Mouse (Mus musculus): ENCODE results near the gene Gsg1l. TPM values are rescaled to one million over a fixed set of nuclear protein-coding genes. Genes with fewer than 3 reads are reported as not detected.

Gene Gsg1l
- total RNA-seq, 2 experiments from 2014 or later, result 0.34 to 0.47 TPM

DNA sequence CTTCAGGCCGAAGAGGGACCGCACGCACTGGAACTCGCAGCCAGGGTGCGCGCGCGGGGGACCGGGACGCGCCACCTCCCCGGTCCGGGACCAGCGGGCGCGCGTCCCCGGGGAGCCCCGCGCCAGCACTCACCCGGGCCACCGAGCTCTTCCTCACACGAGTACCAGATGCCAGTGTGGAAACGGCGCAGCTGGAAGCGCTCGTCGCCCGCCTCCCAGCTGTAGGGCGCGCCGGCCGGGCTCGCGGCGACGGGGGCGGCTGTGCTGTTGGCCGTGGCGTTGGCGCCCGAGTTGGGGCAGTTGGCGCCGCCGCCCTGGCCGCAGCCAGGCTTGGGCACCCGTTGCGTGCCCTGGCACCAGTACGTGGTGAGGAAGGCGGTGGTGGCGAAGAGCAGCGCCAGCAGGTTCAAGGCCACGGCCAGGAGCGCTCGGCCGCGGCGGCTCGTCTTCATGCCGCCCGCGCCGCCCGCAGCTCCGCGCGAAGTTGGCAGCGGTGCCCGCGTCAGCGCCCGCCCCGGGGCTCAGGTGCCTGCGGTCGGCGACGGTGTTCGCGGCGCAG lies 405 bp downstream of the Gsg1l start:
- DNase-seq (ENCODE audit: low spot score in 2 of 2), result peak in 1 of 2 experiments; percentile 23

DNA sequence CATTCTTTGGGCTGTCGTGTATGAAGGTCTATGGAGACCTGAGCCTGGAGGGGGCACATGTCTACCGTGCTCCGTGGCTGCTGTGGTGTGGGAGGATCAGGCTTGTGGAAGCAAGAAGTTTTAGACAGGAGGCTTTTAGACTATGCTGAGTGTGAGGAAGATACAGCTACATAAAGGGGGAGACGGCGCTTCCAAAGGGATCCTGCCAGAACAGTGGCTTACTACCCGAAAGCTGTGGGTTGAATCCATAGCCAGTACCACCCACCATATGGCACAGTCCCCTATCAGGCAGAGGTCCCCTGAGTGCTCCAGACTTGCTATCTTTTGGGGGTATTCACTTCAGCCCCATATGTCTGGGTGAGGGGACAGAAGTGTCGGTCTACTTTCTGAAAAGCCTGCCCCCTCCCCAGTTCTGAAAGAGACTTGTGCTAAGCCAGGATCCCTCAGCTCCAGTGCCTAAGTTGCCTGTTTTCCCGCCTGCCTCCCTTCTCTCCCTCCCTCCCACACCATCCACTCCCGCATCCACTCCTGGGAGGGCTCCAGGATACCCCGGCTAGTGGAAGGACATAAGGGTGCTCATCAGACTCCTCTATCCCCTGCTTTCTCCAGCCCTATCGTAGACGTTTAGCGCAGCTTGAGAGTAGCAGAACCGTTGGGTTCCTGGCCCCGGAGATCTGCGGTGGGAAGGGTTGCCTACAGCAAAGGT lies 1.1 kb downstream of the Gsg1l start:
- no peak for DNase-seq (ENCODE audit: low spot score in 2 of 2)

- DNase-seq (ENCODE audit: low spot score in 2 of 2), result no peak
Measured at GRCm38 (mm10) chr7:126076935-126077334, 5.3 kb downstream of the Gsg1l start.

DNA sequence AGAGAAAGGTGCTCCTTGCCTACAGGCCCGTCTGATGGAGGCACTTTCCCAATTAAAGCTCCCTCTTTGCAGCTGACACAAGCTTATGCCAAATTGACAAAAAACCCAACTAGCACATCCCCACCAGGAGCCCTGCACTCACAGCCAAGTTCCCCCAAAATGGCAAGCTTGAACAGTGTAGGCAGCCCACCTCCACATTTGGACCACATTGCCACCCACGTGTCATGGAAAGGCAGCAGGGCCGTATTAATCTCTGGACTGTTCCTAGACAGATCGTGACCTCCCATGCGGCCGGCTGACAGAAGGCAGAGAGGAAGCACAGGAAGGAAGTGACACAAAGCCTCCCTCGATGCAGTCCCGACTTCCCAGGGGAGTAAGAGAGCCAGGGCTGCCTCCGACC lies 7.2 kb downstream of the Gsg1l start:
- DNase-seq (ENCODE audit: low spot score in 2 of 2), result no peak

DNA sequence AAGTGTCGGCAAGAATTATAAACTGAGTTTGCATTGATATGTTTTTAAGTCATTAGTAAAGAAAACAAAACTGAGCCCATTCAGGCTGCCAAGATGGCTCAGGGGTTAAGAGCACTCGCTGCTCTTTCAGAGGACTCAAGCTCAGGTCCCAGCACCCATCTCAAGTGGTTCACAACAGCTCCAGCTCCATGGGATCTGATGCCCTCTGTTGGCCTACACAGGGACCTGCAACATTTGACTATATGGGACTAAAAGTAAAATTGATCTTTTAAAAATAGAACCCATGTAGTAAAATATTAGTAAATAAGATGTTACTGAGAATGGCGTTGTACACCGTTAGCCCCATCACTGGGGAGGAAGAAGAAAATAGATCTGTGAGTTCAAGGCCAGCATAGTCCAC lies 11.9 kb downstream of the Gsg1l start:
- DNase-seq (ENCODE audit: low spot score in 2 of 2), result no peak

GRCm38 (mm10) chr7:126066777-126067176 lies 15.4 kb downstream of the Gsg1l start:
- peak in 1 of 2 experiments; percentile 44 for DNase-seq (ENCODE audit: low spot score in 2 of 2)

GRCm38 (mm10) chr7:126065243-126065876 lies 16.9 kb downstream of the Gsg1l start:
- no peak for DNase-seq (ENCODE audit: low spot score in 2 of 2)

- DNase-seq (ENCODE audit: low spot score in 2 of 2), result no peak
Measured at GRCm38 (mm10) chr7:126062228-126062627, 20.0 kb downstream of the Gsg1l start.

DNA sequence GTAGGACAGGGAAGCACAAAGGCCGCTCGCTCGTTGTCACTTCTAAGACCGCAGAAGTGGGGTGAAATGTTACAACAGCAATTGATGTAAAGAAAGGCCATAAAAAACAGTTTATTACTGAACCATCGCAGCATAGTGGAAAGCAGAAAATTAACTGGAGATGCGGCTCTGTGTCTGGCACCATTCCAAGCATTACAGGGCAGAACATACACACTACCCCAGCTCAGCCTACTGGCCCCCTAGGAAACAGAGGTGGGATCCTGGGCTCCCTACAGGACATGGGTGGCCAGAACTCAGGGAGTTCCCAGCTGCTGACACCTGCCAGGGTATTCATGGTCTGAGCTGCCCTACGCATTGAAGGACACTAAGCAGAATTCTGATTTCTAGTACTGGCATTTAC lies 23.3 kb downstream of the Gsg1l start:
- DNase-seq (ENCODE audit: low spot score in 2 of 2), result no peak

GRCm38 (mm10) chr7:126057332-126057914 lies 24.8 kb downstream of the Gsg1l start:
- no peak for DNase-seq (ENCODE audit: low spot score in 2 of 2)

GRCm38 (mm10) chr7:126054574-126054973 lies 27.6 kb downstream of the Gsg1l start:
- DNase-seq (ENCODE audit: low spot score in 2 of 2), result no peak

- no peak for DNase-seq (ENCODE audit: low spot score in 2 of 2)
Measured at GRCm38 (mm10) chr7:126053618-126054017, 28.6 kb downstream of the Gsg1l start.

- no peak for DNase-seq (ENCODE audit: low spot score in 2 of 2)
Measured at GRCm38 (mm10) chr7:126051910-126052309, 30.3 kb downstream of the Gsg1l start.

DNA sequence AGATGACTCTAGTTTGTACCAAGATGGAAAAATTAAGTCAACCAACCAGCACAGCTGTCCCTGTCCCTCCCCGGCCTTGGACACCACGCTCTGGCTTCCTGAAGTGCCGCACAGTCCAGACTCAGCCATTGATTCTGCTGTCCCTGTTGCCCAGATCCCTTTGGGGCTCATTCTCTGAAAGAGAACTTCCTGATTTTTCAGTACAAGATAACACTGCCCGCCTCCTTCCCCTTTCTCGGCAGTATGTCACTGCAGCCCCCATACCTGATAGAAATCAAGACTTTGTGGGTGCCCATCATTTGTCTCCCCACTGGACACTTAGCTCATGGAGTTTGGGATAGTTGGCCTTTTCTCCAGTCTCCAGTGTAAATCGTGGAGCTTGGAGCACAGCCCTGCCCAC lies 37.1 kb downstream of the Gsg1l start:
- no peak for DNase-seq (ENCODE audit: low spot score in 2 of 2)

DNA sequence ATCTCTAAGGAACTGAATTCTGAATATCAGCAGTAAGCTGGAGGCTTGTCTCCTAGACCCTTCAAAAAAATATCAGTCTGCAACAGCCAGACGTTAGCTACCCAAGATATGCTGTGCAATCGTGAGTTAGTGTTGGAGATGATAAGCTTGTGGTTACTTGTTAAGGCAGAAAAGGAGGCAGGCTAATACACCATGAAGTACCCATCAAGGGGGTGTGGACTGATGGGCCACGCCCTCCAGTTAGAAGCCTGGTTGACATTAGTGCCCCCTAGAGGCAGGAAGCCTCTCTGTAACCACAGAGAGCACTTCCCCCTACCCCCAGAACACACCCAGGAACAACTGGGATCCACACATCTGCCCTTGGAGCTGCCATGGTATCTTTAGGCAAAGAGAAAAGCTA lies 39.9 kb downstream of the Gsg1l start:
- no peak for DNase-seq (ENCODE audit: low spot score in 2 of 2)

- DNase-seq (ENCODE audit: low spot score in 2 of 2), result peak; percentile 33 to 64
Measured at GRCm38 (mm10) chr7:126040794-126041526, 41.3 kb downstream of the Gsg1l start.

GRCm38 (mm10) chr7:126039847-126040246 lies 42.4 kb downstream of the Gsg1l start:
- DNase-seq (ENCODE audit: low spot score in 2 of 2), result no peak

DNA sequence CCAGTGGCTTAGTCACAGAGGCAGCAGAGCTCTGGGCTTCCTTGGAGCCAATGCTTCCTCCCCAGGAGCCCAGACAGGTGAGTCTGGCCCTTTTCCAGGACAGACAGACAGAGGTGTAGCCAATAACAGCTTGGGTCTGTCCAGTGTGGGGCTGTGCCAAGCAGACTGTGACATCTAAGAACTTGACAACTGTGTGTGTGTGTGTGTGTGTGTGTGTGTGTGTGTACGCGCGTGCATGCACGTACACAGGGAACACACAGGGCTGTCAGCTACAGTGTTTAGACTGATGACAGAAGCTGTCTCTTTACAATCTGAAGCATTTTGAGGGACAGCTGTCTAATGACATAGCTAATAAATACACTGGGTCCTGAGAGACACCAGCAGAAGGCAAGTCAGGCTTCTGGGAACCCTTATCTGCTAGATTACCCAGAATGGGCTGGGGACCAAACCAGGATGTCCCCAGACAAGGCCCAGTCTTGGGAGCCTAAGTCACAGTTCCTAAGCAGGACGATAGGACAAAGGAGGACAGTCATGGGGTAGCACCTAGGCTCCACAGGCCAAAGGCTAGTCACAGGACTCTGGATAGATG lies 42.9 kb downstream of the Gsg1l start:
- no peak for DNase-seq (ENCODE audit: low spot score in 2 of 2)

DNA sequence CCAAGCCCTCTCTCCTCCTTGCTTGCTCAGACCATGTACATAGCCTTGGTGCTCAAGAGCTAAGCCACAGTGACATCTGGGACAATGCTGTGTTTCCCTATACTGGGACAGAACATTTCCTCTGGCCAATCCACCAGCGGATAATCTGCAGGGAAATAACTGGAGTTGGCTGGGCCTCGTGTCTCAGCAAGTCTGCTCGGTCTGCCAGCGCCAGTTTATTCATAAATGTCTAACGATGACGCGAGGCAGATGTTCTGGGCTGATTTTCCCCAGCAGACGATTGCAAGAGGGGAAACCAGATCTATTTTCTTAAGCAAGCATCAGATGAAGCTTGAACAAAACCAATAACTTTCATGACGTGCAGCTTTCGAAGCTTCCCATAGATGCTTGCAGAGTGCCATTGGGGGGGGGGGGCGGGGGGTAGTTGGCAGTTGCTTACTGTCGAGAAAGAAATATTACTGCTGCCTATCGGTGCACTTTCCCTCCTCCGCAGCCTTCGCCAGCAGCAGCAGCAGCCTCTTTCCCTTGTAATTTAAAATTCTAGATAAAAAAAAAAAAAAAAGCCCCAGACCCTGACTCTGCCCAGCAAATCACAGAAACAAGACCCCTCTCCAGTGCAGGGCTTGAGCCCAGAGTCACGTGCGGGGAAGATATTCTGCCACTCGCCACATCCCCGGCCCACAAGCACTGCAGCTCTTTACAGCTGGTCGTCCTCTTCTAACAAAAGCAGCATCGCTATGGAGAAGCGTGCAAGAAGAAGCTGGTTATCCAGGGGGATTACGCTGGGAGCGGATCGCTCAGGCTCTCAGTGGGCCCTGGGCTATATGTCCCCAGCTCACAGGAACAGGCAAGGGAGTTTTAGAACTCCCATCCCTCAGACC lies 43.6 kb downstream of the Gsg1l start:
- peak in 1 of 2 experiments; percentile 46 for DNase-seq (ENCODE audit: low spot score in 2 of 2)

DNA sequence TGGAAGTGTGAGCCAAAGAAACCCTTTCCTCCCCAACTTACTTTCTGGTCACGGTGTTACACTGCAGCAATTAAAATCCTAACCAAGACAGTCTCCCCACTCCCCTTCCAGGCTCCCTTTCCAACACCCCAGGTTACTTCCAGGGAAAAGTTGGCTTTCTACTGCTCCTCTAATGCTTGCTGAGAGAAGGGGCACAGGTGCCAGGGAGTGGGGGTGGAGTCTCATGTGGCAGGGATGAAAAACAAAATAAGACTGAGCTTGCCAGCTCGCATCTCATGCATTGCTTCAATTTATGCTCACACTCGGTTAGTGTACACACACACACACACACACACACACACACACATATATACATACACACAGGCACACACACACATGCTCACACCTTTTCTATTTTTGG lies 46.9 kb downstream of the Gsg1l start:
- DNase-seq (ENCODE audit: low spot score in 2 of 2), result no peak
